Mouse (Mus musculus) cerebellum, adult 2 months (tissue): ENCODE measurements around the gene Usp9x. TPM values are rescaled to one million over a fixed set of nuclear protein-coding genes. Genes with fewer than 3 reads are reported as not detected.

Experiments
- DNase-seq, 2 experiments: peaks; one replicate each; pipeline ENCODE4 v3.0.0; 2021
- H3K27ac ChIP-seq: fragments of 200-500 bp; 2 replicates; pipeline ENCODE4 v1.5.1; 2012; ENCODE audit warnings: low read length, control low read depth, inconsistent platforms; ENCODE audit not compliant: insufficient read depth
- H3K27me3 ChIP-seq: fragments of 200-500 bp; 2 replicates; pipeline ENCODE4 v1.6.1; 2012; ENCODE audit warnings: inconsistent platforms, mild to moderate bottlenecking, low read length, moderate library complexity; ENCODE audit not compliant: control insufficient read depth, insufficient read depth
- H3K4me1 ChIP-seq: fragments of 200-500 bp; 2 replicates; pipeline ENCODE4 v1.6.1; 2011; ENCODE audit warnings: low read length; ENCODE audit not compliant: control insufficient read depth, insufficient read depth
- H3K4me3 ChIP-seq: fragments of 200-500 bp; replicated peaks from 2 replicates; pipeline ENCODE3; 2011; ENCODE audit warnings: mild to moderate bottlenecking, low read depth, low read length, control low read depth; ENCODE audit not compliant: insufficient read depth
- CTCF ChIP-seq: fragments of 200-500 bp; IDR thresholded peaks from 2 replicates; pipeline ENCODE4 v1.5.1; 2011; ENCODE audit warnings: low read depth, mild to moderate bottlenecking, control low read depth, low read length, moderate library complexity, borderline replicate concordance; ENCODE audit not compliant: insufficient read depth
- POLR2A ChIP-seq: fragments of 200-500 bp; IDR thresholded peaks from 2 replicates; pipeline ENCODE4 v1.6.1; 2011; ENCODE audit warnings: low read length, control low read depth, borderline replicate concordance; ENCODE audit not compliant: insufficient read depth
- WGBS: fragments of 180-500 bp; shearing (Covaris S2); methylation state at CpG from one replicate; pipeline ENCODE4 v1.1.7; 2018; 5-methylcytosine and 5-hydroxymethylcytosine counted together
- polyA plus RNA-seq: library from polyadenylated mRNA; depleted of rRNA; stranded (reverse); fragments of >200 nt; gene quantifications from 2 replicates; pipeline ENCODE4 v1.2.3, GENCODE M21; 2012

Usp9x gene
- polyA plus RNA-seq, 1 experiment, result 54.0 TPM

DNA sequence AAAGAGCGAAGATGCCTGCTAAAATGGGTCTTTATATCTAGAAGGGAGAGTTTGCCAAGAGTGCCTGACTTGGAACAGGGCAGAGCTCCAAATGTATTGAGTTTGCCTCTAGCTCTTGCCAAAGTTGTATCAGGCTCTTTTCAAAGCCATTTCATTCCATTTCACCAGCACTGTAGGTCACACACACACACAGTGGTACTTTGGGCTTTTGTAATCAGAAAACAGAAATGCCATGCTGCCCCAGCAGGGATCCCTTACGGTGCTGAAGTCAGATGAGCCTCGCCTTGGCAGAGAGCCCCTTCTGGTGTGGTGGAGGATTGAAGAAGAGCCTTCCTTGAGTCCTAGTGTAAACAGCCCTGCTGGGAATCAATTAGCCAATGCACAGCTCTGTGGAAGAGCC, 32.1 kb upstream of the Usp9x start:
- no peak for TF ChIP-seq CTCF
- no peaks in the 10 kb centered on the region for H3K4me1 ChIP-seq
- no peak overlapping the region; the same call in 1 of the 2 replicates for H3K27ac ChIP-seq
- H3K27me3 ChIP-seq, result no peaks in the 10 kb centered on the region
- H3K4me3 ChIP-seq, result no peak overlapping the region
- peak; percentile 54 to 60 for DNase-seq
- 4% methylated on average over 3 of the region's 3 CpGs for WGBS

DNA sequence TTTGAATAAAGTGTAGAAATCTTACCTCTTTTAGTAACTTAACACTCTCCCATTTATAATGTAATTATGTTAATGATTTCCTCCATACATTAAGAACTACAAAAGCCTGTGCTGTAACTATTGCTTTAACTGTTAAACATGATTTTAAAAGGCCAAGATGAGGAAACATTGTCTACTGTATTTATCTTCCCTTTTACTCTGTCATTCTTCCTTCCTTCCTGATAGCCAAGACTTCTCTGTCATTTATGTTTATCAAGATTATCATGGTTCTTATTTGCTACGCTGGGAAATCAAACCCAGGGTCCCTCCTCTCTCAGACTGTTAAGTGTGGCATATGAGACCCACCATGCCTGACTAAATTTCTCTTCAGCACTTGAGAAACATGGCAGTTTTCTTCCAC, 30.9 kb upstream of the Usp9x start:
- no peak overlapping the region for H3K27ac ChIP-seq
- no peak overlapping the region for H3K4me3 ChIP-seq
- 58% methylated on average over 1 of the region's 1 CpGs for WGBS
- no peaks in the 10 kb centered on the region for H3K27me3 ChIP-seq
- DNase-seq, result no peak
- no peaks in the 10 kb centered on the region for H3K4me1 ChIP-seq
- TF ChIP-seq POLR2A (no peak), CTCF (no peak)

DNA sequence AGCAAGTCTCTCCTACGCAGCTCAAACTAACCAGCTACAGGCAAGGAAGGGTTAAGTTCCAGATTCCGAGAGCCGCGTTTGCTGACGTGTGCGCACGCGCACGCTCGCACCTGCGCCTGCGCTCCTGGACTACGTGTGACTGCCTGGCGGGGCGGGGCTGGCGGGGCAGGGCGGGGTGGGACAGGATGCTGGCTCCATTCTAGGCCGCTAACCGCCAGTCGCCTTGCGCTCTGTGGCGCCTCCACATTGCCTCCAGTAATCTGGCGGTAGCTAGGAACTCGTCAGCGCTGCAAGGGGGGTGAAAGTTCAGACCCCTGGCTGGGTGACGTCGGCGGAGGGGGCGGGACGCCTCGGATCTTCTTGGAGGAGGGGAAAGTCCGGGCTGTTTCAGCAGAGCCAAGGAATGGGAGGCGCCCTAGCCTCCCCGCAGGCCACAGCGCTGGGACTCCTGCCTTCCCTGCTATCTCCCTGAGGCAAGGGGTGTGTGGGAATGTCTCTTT, 29.6 kb upstream of the Usp9x start:
- peak overlapping the region; percentile 80 for H3K27ac ChIP-seq
- peak; percentile 93 to 94 for DNase-seq
- WGBS, result 10% methylated on average over 34 of the region's 35 CpGs
- no peaks in the 10 kb centered on the region for H3K4me1 ChIP-seq
- H3K4me3 ChIP-seq, result peak overlapping the region; percentile 87
- TF ChIP-seq POLR2A (peak; percentile 57; the same call in 1 of the 2 replicates), CTCF (no peak)
- H3K27me3 ChIP-seq, result no peaks in the 10 kb centered on the region

DNA sequence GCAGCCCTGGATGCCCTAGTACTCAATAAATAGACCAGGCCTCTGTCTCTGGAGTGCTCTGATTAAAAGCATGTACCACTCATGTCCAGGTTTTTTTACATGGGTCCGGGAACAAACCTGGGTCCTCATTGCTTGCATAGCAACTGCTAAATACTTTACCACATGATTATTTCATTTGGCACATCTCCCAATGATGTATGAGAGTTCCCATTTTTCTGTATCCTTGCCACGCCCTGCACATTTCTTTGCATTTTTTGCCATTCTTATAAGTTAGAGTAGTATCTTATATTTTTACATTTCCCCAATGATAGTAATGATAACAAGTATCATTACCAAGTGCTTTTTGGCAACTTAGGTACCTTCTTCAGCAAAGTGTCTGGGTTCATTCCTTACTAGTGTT, 27.5 kb upstream of the Usp9x start:
- no peak overlapping the region for H3K27ac ChIP-seq
- no peak for DNase-seq
- H3K4me3 ChIP-seq, result no peak overlapping the region
- WGBS, result 85% methylated on average over 2 of the region's 2 CpGs
- 0 out of 2 replicates have a peak, but pooled peaks cover 2% of the 10 kb centered on the region for H3K4me1 ChIP-seq
- TF ChIP-seq CTCF (no peak), POLR2A (no peak)
- H3K27me3 ChIP-seq, result no peaks in the 10 kb centered on the region

DNA sequence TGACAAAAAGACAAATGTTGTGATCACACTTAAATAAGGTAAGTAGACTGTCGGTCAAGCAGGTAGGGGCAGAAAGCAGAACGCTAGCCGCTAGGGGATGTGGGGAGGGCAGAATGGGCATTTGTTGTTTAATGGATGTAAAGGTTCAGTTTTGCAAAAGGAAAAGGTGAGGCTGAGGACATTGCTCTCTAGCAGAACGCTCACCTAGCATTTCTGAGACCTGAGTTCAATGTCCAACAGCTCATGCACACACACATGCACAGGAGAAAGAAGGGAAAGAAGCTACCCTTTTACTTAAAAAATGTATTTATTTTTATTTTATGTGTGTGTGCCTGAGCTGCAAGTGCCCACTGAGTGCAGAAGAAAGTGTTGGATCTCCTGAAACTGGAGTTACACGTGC, 26.6 kb upstream of the Usp9x start:
- Histone ChIP-seq H3K27ac (no peak overlapping the region), H3K4me1 (0 out of 2 replicates have a peak, but pooled peaks cover 2% of the 10 kb centered on the region), H3K27me3 (no peaks in the 10 kb centered on the region), H3K4me3 (no peak overlapping the region)
- TF ChIP-seq POLR2A, result no peak
- TF ChIP-seq CTCF, result no peak
- DNase-seq, result no peak
- WGBS, result 92% methylated on average over 5 of the region's 5 CpGs

DNA sequence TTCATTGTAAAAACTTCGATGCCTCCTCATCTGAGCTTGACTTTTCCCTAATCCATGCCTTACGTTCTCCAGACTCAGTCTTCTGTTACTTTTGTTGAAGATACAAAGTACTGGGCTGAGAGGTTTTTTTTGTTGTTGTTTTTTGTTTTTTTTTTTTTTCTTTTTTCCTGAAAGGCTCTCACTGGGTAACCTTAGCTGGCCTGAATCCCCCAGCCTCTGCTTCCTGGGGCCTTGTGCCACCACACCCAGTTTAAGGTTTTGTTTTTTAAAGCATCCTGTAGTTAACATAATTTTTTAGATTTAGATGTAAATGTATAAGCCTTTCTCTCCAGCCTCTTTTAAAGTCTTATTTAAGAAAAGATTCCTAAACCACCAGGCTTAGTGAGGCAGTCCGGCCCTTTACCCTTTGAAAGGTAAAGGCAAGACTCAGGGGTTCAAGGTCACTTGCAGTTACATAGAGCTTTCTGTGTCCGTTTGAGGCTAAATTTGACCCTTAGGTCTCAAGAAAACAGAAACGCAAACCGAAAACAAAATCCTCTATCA, 24.3 kb upstream of the Usp9x start:
- no peaks in the 10 kb centered on the region for H3K27me3 ChIP-seq
- 62% methylated on average over 6 of the region's 6 CpGs for WGBS
- no peak for TF ChIP-seq CTCF
- no peak for TF ChIP-seq POLR2A
- no peak overlapping the region for H3K4me3 ChIP-seq
- DNase-seq, result no peak
- H3K4me1 ChIP-seq, result 0 out of 2 replicates have a peak, but pooled peaks cover 2% of the 10 kb centered on the region
- H3K27ac ChIP-seq, result no peak overlapping the region

DNA sequence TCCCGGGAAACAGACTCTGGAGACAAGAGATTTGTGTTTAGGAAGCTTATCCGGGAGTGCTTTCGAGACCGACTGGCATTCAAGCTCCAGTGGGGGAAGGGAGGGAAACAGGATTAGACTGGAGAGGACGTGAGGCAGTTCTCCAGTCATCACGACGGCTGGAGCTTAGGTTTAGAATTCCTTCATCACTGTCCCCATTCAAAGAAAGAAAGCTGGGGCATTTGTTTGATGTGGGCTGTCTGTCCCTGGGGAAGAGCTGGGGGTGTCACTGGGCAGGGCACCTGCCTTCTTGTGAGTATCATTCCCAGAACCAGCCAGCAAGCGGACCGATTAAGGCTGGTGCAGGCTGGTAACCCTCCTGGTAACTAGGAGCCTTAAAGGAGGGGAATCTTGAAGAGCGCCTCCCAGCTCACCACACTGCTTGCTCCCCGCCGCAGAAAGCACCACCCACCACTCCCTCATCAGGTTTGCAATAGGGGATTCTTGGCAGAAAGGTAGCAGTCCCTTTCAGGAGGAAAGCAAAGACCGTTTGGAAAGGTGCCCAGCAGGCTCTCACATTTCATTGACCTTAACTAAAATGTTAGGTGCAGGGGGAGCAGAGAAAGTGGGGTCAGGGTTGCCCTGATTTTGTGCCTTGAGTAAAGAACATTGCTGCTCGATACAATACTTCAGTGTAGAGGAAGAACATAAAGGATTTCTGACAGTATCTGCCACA, 23.5 kb upstream of the Usp9x start:
- Histone ChIP-seq H3K4me1 (0 out of 2 replicates have a peak, but pooled peaks cover 2% of the 10 kb centered on the region), H3K27ac (peak overlapping the region; percentile 43), H3K4me3 (peak overlapping the region; percentile 15), H3K27me3 (no peaks in the 10 kb centered on the region)
- TF ChIP-seq POLR2A (no peak), CTCF (no peak)
- WGBS, result 15% methylated on average over 14 of the region's 14 CpGs
- peak; percentile 9 to 25 for DNase-seq

DNA sequence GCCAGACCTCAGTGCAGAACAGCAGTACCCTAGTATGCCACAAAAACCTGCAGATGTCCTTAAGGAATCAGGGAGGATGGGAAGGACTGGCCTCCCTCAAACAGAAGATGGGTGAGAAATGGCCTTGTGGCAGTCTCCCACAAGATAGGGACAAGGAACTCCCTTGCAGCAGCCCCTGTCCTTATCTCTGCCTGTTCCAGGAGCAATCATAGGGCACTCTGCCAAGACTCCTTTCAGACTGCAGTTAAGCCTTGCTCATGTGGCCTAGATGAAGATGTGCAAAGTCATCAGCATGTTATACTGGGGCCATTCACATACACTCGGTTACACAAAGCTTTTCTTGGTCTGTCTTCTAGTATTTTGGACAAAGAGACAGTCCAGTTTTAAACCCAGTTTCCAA, 16.7 kb upstream of the Usp9x start:
- 58% methylated on average over 1 of the region's 1 CpGs for WGBS
- TF ChIP-seq CTCF, result no peak
- no peak for TF ChIP-seq POLR2A

More for the DNA sequence above, 16.7 kb upstream of the Usp9x start:
- H3K4me1 ChIP-seq, result no peaks in the 10 kb centered on the region
- no peak overlapping the region for H3K4me3 ChIP-seq
- H3K27me3 ChIP-seq, result no peaks in the 10 kb centered on the region
- DNase-seq, result no peak
- no peak overlapping the region for H3K27ac ChIP-seq
